Mouse (Mus musculus) G1E (cell line): Measurements from ENCODE around the gene Cenpa. TPM values are rescaled to one million over a fixed set of nuclear protein-coding genes. Genes with fewer than 3 reads are reported as not detected.

Experiments used
- ATAC-seq: 2 replicates; pipeline ENCODE4 v1.8.0; 2016; ENCODE audit warnings: mild to moderate bottlenecking; ENCODE audit not compliant: insufficient number of reproducible peaks, poor library complexity, low FRiP score, severe bottlenecking; ENCODE audit errors: extremely low read depth
- DNase-seq: peaks from one replicate; pipeline ENCODE4 v3.0.0; 2012; ENCODE audit warnings: low spot score
- H3K27me3 ChIP-seq: 2 replicates; pipeline ENCODE4 v1.6.1; 2012; ENCODE audit warnings: mild to moderate bottlenecking, low read length, inconsistent platforms; ENCODE audit not compliant: insufficient read depth
- H3K36me3 ChIP-seq: replicated peaks from 2 replicates; pipeline ENCODE3; 2012; ENCODE audit warnings: mild to moderate bottlenecking, inconsistent platforms
- H3K4me1 ChIP-seq: 2 replicates; pipeline ENCODE4 v1.6.1; 2012; ENCODE audit warnings: low read depth, low read length, inconsistent platforms, mixed read lengths; ENCODE audit not compliant: insufficient read depth
- H3K4me3 ChIP-seq: 2 replicates; pipeline ENCODE4 v1.5.1; 2012; ENCODE audit warnings: low read depth, mild to moderate bottlenecking, inconsistent platforms, low read length, moderate library complexity, mixed read lengths
- H3K9me3 ChIP-seq: replicated peaks from 2 replicates; pipeline ENCODE4 v1.6.1; 2012; ENCODE audit warnings: inconsistent platforms
- CTCF ChIP-seq: IDR thresholded peaks from 2 replicates; pipeline ENCODE4 v1.5.1; 2012; ENCODE audit warnings: low read depth, low read length, inconsistent platforms, mixed read lengths
- GATA1 ChIP-seq: IDR thresholded peaks from 2 replicates; pipeline ENCODE4 v1.6.1; 2012; ENCODE audit warnings: borderline replicate concordance, low read length, inconsistent platforms, mixed read lengths
- GATA2 ChIP-seq: IDR thresholded peaks from 2 replicates; pipeline ENCODE4 v1.6.1; 2012; ENCODE audit warnings: low read depth, low read length, inconsistent platforms, borderline replicate concordance
- POLR2AphosphoS5 ChIP-seq: IDR thresholded peaks from 2 replicates; pipeline ENCODE4 v1.6.1; 2012; ENCODE audit warnings: low read depth, low read length, inconsistent platforms; ENCODE audit not compliant: insufficient replicate concordance
- TAL1 ChIP-seq: conservative IDR thresholded peaks from 2 replicates; pipeline ENCODE4 v1.6.1; 2012; ENCODE audit warnings: low read depth, low read length, inconsistent platforms, mixed read lengths
- polyA plus RNA-seq: library from polyadenylated mRNA; stranded (reverse); fragments of >175 nt; gene quantifications from 2 replicates; pipeline ENCODE4 v1.2.3, GENCODE M21; 2012
- total RNA-seq, 2 experiments: library from RNA; stranded (forward) in 1 of 2; stranded (reverse) in 1 of 2; fragments of 200-1000 nt in 1 of 2; fragments of >200 nt in 1 of 2; fragmentation: Nextera tagmentation in 1 of 2; gene quantifications; 2 replicates each; pipeline ENCODE4 v1.2.3; 2014 to 2017

Cenpa gene
- total RNA-seq (2014; fragmentation: Nextera tagmentation) = 165 and 203 TPM in 2 replicates
- 113 and 114 TPM in 2 replicates for total RNA-seq (2017)
- 307 and 368 TPM in 2 replicates for polyA plus RNA-seq

DNA sequence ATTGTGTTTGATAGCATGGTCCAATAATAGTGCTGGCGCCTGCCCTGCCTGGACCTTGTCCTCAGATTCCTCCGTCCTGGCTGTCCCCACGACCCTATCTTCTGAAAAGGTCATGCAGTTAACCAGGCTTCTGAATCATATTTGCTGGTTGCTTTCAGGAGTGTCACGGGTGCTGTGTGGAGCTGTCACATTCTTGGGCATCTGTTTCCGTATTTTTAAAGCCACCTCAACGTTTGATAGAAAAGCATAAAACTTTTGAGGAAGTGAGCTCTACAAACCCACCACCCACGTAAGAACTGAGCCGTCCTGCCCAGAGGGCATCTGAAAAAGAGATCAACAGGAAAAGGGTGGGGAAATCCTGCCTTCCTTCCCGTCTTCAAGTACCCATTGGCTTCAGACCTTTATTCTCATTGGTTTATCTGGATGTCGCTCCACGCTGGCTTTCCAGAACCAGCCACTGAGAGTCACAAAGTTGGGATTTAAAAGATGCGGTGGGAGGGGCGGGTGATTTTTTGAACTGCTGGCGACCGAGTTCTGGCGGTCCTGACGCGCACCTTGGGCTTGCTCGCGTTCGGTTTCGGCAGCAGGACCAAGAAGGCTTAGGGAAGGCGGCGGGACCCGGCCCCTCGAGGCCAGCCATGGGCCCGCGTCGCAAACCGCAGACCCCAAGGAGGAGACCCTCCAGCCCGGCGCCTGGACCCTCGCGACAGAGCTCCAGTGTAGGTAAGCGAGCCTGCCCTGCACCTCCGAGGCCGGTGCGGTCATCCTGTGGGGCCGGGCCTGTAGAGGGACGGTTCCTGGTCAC, at the start of gene Cenpa:
Gene Cenpa, plus strand, starts transcription at position 387 of the 805 bp plus-strand sequence.
- TF ChIP-seq GATA2 (no peak), CTCF (no peak), TAL1 (no peak), GATA1 (no peak), POLR2AphosphoS5 (no peak)
- H3K4me1 ChIP-seq = peaks cover 36% of the 10 kb centered on the region
- H3K9me3 ChIP-seq = peaks cover 4% of the 10 kb centered on the region
- peak within 1 kb of the TSS; percentile 93 for H3K4me3 ChIP-seq
- no peaks in the 10 kb centered on the region; the same call in 1 of the 2 replicates for H3K27me3 ChIP-seq
- H3K36me3 ChIP-seq = peaks cover 39% of the 10 kb centered on the region
- DNase-seq = peak; percentile 97
- peak; percentile 95 for ATAC-seq

DNA sequence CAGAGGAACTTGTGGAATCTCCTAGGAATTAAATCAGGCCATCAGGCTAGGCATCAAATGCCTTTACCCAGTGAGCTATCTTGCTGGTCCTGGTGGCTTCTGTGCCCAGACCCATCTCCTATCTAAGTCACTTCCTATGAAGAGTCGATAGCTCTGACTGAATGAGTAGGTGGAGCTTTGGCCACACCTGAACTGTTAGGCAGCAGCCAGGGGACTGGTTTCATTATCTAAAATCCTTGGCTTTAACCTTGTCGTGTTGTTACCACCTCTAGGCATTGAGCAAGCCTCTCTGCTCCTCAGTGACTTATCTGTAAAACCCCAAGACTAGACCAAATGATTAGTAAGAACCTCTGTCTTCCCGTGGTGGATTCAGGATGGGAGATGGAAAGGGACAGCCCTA, 49.2 kb upstream of the Cenpa start:
- Histone ChIP-seq H3K27me3 (peaks cover 23% of the 10 kb centered on the region), H3K9me3 (no peaks in the 10 kb centered on the region; the same call in 1 of the 2 replicates), H3K4me1 (no peaks in the 10 kb centered on the region; the same call in 1 of the 2 replicates), H3K4me3 (no peak overlapping the region), H3K36me3 (no peaks in the 10 kb centered on the region)
- no peak for DNase-seq
- ATAC-seq = no peak
- no peak for TF ChIP-seq CTCF
- no peak for TF ChIP-seq GATA2
- TF ChIP-seq POLR2AphosphoS5 = no peak

DNA sequence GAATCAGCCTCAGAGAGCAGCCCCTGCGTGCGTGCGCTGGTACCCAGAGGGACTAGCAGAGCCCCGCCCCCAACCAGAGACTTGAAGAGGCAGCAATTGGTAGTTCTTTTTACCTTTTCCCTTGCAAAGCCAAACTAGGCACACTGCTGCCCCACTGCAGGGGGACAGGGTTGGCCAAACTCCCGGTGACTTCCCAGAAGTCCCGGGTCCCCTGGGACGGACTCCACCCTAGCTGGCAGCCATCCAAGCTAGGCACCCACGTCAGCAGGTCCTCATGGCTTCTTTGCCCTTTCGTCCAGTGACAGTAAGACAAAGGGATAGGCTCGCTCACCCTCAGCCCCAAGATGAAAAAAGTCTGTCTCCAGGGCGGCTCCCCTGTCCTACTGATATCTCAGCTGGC, 48.7 kb upstream of the Cenpa start:
- Histone ChIP-seq H3K9me3 (no peaks in the 10 kb centered on the region; the same call in 1 of the 2 replicates), H3K4me1 (no peaks in the 10 kb centered on the region; the same call in 1 of the 2 replicates), H3K36me3 (no peaks in the 10 kb centered on the region), H3K27me3 (peaks cover 28% of the 10 kb centered on the region), H3K4me3 (no peak overlapping the region)
- DNase-seq = no peak
- no peak for ATAC-seq
- TF ChIP-seq GATA1 (no peak), TAL1 (no peak), CTCF (no peak), GATA2 (no peak), POLR2AphosphoS5 (no peak)

DNA sequence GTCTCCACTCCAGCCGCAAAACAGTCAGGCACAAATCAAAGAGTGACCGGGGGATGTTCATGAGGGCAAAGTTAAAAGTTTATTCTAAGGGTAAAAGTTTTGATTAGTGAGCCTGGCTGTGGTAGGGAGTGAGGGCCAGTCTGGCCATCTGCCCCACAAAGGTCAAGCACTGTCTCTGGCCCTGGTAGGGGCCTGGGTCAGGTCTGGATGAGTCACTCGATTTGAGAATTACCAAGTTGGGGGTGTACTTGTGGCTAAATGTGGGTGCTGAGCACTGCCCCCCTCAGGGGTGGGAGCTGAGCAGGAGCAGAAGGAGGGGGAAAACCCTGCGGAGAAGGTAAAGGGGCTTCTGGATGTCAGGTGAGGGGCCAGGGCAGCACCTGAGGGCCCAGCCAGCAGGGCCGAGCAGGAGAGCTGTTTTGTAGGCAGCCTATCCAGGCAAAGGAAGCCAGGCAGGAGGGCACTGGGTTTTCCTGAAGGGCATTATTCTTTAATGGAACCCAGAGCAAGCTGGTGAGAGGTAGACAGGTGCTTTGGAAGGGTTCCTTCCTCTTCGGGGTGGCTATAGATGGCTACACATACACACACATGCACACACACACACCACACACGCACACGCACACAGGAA, 48.1 kb upstream of the Cenpa start:
- Histone ChIP-seq H3K36me3 (no peaks in the 10 kb centered on the region), H3K9me3 (no peaks in the 10 kb centered on the region; the same call in 1 of the 2 replicates), H3K4me3 (no peak overlapping the region), H3K4me1 (no peaks in the 10 kb centered on the region; the same call in 1 of the 2 replicates), H3K27me3 (peaks cover 28% of the 10 kb centered on the region)
- TF ChIP-seq TAL1 (no peak), GATA2 (no peak), CTCF (no peak), POLR2AphosphoS5 (no peak), GATA1 (no peak)
- DNase-seq (no peak), ATAC-seq (no peak)

DNA sequence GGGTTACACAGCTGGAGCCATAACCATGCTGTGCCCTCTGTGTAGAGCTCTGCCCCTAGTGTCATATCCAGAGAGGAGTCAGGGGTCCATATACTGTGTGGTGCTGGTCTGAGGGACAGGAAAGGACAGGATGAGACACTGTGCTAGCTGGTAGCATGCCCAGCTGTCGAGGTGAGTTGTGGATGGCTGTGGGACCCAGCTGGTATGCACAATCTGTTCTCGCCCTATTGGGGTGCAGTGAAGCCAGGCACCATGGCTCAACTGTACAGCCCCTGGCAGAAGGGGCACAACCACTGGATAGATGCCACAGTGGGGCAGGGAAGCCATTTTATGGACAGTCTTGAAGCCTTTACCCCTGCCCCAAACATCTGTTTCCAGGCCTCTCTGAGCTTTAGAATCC, 47.4 kb upstream of the Cenpa start:
- Histone ChIP-seq H3K4me3 (no peak overlapping the region), H3K36me3 (no peaks in the 10 kb centered on the region), H3K27me3 (peaks cover 26% of the 10 kb centered on the region), H3K9me3 (no peaks in the 10 kb centered on the region; the same call in 1 of the 2 replicates), H3K4me1 (no peaks in the 10 kb centered on the region; the same call in 1 of the 2 replicates)
- TF ChIP-seq POLR2AphosphoS5 (no peak), TAL1 (no peak), GATA2 (no peak), CTCF (no peak), GATA1 (no peak)
- no peak for DNase-seq
- ATAC-seq = no peak

DNA sequence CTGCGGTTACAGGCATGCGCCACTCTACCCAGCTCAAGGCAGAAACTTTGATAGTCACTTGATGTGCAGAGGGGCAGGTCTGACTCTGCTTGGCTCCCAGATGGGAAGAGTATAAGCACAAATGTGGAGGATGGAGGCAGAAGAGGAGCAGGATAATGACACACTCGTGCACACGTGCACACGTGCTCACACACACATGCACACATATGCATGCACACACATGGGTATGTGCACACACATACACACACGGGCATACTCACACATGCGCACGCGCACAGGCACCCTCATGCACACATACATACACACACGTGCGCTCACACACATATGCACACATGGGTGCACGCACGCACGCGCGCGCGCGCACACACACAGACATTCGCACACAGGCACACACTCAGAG, 46.0 kb upstream of the Cenpa start:
- no peaks in the 10 kb centered on the region; the same call in 1 of the 2 replicates for H3K4me1 ChIP-seq
- H3K4me3 ChIP-seq = no peak overlapping the region
- peaks cover 18% of the 10 kb centered on the region for H3K27me3 ChIP-seq
- DNase-seq (no peak), ATAC-seq (no peak)
- no peaks in the 10 kb centered on the region; the same call in 1 of the 2 replicates for H3K9me3 ChIP-seq
- TF ChIP-seq GATA1 = no peak
- H3K36me3 ChIP-seq = no peaks in the 10 kb centered on the region
